Mouse (Mus musculus): ENCODE data around the gene Gsx2.

Gsx2 gene

DNA sequence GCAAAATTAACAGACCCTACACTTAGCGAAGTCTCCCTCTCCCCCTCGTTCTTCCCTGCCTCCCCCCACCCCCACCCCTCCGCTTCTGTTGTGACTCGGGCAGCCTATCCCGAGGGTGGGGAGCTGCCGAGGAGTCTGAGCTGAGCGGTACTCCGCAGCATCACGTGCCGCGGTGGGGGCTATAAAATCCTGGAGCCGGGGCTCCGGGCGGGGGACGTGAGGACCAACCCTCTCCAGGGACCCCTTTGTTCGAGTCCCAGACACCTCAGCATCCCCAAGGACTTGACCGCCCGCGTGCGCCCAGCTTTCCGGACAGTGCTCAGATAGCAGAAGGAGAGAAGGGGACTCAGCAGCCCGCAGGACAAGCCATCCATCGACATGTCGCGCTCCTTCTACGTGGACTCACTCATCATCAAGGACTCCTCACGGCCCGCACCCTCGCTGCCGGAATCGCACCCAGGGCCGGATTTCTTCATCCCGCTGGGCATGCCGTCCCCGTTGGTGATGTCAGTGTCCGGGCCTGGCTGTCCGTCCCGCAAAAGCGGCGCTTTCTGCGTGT, at the start of gene Gsx2:
TSS of gene Gsx2 (plus strand) at position 219 of the 559 bp plus-strand sequence.
- DNase-seq (ENCODE audit: low spot score) = no peak

DNA sequence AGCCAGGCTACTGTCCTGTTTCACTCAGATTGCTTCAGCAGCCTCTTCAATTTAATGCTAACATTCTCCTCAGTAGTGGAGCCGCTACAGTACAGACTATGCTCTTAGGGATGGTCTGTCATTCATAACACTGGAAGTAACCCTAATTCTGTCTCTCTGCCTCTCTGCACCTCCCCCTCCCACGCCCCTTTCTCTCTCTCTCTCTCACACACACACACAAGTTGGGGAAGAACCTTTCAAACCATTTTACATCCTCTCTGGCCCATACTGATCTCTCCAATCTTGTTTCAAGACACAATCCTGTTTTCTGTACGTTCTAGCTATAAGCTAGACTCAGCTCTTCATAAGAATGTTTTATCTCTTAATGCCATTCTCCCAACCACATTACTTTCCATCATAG, 39.9 kb upstream of the Gsx2 start:
- DNase-seq (ENCODE audit: low spot score) = no peak

DNA sequence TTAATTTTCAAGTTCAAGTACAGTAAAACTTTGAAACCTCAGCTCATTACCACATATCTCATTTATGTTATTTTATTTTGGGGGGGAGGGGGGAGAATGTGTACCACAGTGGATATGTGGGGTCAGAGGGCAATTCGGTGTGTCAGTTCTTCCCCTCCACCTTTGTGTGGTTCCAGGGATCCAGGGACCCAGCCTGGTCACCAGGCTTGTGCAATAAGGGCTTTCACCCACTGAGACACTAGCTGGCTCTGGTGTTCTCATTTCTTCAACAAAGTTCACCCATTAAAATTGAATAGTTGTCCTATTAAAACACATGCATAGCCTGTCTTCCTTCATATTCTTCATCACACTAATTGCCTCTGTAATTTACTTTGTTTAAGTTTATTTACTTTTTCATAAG, 36.1 kb upstream of the Gsx2 start:
- no peak for DNase-seq (ENCODE audit: low spot score)

DNA sequence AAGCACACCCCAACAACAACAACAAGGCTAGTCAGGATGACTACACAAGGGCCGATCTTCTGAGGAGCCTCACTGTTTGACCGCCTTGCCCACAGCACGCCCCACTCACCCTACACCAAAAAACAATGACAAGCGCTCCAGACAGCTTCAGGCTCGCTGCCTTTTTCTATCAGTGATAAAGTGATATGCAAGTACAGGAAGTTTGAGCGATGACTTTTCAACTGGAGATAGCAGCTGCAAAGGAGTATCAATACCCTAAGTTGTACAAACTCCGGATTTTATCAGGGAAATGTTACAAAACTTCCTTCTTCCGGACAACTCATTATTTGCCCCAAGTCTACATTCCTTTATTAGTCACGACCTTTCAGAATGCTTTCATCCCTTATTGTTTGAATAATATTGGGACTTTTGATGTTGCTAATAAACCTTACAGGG, 32.4 kb upstream of the Gsx2 start:
- DNase-seq (ENCODE audit: low spot score) = no peak

DNA sequence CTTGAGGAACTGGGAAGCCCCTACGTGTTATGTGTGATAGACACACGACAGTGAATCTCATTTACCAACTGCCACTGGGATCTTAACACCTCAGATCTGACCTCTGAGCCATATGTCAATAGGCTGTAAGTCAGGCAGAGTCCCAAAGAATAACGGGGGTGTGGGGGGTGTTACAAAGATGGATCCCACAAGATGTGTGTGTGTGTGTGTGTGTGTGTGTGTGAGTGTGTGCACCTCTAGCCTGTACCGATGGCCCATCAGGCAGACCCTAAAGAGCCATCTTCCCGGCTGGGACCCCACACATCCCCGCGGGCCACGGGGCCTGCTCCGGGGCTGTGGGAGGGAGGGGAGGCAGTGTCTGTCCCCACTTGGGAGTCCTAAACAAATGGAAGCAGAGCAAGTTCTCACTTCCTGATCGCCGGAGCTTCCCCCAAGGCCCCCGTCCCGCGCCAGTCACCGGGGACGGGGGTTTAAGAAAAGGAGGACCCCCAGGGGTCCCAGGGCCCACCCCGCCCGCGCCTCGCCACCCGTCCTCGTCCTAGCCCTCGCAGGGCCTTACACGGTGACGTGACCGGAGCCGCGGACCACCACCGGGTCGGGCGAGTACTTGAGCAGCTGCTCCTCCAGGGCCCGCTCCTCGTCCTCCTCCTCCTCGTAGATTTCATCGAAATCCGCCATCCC, 31.6 kb upstream of the Gsx2 start:
- peak; percentile 51 for DNase-seq (ENCODE audit: low spot score)

DNA sequence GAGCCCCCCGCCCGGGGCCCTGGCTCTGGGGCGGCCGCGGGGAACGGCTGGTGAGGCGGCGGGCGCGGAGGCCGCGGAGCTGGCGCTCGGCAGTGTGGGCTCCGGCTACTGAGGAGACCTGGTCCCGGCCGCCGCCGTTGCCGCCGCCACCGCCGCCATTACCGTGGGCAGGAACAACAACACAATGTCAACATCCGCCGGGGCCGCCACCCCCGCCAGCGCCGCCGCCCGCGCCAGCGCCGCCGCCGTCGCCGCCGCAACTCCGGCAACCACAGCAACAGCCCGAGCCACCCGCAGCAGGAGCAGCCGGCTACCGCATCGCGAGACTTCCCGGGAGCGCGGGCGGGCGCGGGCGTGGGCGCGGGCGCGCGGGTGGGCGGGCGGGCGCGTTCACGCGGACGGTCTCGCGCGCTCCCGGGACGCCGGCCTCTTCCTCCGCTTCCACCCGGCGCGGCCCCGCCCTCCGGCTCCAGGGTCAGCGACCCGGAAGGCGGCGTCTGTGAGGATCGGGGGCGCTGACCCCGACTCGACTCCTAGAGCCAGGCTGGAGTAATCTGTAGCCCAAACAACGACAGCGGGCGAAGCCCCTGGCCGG, 31.0 kb upstream of the Gsx2 start, which contains the start of gene Chic2:
TSS of gene Chic2 (minus strand) at position 465 of the 595 bp plus-strand sequence.
- peak; percentile 67 for DNase-seq (ENCODE audit: low spot score)

DNA sequence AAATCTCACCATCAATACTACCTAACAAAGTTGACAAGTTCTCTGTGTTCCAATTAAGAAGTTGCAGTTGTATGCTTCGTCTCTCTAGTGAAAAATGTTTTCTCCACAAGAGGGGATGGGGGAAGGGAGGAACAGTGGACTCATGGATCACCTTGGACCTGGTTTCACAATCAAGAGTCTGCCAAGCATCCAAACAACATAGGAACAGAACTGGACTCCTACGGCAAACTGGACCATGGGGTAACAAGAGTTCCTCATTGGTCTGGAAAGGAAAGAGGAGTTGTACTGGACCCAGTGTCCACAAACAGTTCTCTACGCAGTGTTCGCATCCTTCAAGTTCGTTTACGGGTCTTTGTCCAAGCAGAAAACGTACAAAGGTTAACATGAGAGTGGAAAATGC, 30.0 kb upstream of the Gsx2 start:
- no peak for DNase-seq (ENCODE audit: low spot score)

DNA sequence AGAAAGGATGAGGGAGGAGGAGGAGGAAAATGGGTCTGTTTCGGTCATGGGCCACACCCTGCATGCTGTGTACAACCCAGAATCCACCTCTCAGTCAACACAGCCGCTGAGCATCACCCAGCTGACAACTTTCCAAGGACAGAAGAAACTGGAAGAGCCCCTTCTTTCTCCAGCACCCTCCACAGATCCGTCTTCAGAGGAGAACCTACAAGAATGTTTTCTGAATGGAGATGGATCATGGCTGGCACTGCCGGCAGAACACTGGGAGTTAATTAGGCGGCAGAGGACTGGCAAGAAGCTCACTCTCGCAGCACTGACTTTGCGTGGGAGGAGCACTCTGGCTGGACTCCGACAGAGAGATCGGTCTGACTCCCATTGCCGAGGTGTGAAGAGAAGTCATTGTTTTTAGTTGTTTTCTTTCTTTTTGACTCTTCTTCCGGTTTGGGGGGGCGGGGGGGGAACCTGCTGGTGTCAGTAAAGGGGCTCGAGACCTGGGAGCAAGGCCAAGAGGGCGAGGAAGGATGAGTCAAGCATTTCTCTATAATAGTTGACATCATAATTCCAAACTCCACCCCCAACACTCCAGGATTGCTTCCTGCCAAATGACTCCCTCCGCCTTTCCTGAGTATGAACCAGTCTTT, 28.6 kb upstream of the Gsx2 start:
- DNase-seq (ENCODE audit: low spot score) = no peak

DNA sequence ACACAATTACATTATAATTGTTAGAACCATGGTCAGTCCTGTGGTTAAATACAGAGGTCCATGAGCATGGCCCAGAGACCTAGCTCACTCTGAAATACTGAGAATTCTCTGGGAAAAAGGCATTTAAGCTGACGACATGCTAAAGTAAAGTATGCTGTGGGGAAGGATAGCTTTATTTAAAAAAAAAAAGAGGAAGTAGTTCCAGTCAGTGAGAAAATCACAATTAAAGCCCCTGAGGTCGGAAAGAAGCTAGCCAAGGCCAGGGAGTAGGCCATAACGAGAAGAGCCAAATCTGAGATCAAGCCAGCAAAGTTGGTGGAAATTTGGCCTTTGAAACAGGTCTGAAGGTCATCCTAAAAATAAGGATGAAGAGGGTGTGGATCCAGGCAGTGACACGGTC, 24.3 kb upstream of the Gsx2 start:
- no peak for DNase-seq (ENCODE audit: low spot score)

DNA sequence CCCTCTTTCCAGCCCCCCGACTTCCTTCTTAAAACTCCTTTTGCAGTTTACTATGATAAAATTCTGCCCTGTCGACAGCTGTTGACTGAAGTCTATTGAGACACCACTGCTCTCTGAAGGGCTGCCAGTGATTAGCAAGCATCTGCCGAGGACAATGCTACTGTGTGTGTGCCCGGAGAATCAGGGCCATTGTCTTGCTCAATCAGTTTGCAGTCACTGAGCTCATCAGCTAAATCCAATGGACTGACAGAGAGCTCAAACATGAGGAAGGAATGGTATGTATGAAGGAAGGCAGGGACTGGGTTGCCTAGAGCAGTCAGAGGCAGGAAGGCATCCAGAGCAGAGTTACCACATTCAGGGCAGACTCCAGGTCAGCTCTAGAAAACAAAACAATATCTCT, 12.2 kb upstream of the Gsx2 start:
- no peak for DNase-seq (ENCODE audit: low spot score)

DNA sequence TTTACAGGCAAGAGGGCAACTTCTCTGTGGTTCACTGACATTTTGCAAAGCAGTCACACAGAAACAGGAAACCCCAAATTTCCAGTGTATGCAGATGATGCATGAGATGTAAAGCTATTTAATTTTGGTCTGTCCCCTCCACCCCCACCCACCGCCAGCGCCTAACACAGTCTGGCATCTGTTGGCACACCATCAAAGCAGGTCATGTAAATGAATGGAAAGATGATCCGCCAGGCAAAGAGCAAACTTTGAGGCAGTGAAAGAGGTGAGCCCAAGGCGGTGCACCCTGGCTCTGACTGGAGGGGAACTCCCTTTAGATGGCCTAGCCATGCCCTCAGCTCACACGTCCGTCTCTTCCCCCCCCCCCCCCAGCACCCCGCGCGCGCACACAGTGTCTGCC, 8.7 kb upstream of the Gsx2 start:
- no peak for DNase-seq (ENCODE audit: low spot score)

DNA sequence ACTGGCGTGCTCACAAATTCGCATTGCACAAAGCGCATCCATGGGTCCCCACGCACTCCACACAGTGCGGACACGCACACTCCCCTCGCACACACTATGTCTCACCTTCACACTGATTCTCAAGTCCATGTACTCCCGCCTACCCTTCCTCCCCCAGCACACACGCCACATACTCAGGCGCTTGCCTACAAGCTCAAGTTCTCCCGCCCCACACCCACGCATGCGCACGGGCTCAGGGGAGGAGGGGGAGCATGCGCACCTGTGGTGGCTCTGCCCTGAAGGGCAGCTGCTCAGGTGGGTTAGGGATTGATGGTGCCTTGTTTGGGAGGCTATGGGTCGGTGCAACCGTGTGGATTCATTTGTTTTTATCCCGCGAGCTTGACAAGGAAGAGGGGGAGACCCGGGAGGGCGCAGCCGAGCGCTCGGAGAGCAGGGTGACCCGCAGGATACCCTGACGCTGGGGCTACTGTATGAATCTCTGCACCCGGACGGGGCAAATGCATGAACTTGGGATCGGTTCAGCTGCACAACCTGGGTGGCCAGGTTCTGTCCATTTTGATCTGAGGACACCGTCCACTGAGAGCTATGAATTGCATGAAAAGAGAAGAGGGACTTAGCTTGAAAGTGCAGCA, 8.2 kb upstream of the Gsx2 start:
- DNase-seq (ENCODE audit: low spot score) = peak; percentile 37

DNA sequence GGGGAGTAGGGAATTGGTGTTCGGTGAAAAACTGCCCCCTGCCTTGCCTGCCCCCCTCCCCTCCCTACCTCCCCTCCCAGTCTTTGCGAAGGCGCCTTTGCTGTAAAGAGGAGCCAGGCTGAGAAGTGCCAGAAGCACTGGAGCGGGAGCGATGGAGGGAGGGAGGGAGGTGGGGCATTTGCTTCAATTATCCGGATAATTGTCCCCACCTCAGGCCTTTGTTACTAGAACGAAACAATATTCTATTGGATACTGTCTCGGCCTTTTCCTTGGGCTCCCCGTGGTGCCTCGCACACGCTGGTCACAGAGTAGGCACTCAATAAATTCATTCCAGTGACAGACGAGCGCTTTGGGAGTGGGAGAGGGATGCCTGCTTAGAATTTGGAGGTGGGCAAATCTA, 5.3 kb upstream of the Gsx2 start:
- no peak for DNase-seq (ENCODE audit: low spot score)

DNA sequence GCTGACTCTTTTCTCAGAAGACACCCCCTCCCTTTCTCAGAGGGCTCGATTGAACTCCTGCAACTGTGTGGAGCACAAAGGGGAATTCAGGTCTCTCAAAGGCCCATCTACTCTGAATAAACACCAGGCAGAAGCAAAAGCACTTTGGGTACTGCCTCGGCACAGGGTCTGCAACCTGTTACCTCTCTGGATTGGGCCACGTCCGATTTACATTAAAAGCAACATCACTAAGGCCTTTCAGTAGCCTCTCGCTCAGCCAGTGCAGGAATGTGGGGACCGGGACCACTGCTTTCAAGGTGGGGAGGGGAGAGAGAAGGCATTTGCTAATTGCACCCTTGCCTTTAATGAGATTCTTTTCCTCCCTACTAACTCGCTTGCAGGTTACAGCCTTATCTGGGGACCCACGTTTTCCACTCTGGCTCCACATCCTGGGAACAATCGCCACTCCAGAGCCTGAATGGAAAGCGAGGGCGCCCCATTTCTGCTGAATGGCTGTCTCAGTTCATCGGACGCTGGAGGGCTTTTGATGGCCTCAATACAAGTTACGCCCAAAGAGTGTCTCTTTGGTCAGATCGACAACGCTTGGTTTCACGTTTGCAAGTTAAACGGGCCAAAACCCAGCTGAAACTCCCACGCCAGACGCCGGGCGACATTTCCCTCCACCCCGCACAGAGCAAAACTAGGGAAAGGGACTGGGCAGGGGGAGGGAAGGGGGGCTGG, 4.6 kb upstream of the Gsx2 start:
- DNase-seq (ENCODE audit: low spot score) = no peak

DNA sequence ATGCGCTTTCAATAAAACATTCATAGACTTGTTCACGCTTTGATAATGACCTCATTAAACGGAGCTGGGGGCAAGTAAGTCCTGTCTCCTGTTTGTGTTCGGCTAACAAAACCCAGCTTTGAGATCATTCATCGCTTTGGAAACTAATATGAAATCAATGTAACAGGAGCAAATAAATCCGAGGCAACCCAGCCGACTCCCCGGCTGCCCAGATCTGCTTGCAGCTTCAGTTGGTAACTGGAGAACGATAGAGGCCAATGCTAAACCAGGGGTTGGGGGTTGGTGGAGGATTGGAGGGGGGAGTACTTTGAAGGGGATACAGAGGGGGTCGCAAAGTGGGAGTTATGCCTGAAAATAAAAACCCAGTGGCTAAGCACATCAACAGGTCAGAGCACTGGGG, 3.5 kb upstream of the Gsx2 start:
- no peak for DNase-seq (ENCODE audit: low spot score)

DNA sequence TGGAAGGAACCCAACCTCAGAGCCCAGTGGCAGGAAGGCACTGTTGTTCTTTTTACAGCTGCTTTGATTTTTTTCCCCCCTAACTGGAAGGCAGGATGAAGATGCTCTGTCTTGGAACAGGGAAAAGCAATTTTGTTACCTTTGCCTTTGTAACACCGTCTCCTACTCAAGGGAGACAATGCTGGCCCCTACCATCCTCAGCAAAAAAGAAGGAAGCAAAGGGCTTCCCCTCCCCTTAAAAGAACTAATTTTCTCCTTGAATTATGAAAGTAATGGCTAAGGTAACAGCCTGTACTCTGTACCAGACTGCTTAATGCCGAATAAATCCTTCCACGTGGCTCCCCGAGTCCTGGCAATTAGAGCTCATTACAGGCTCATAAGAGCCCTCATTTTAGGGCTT, 2.9 kb upstream of the Gsx2 start:
- DNase-seq (ENCODE audit: low spot score) = no peak

DNA sequence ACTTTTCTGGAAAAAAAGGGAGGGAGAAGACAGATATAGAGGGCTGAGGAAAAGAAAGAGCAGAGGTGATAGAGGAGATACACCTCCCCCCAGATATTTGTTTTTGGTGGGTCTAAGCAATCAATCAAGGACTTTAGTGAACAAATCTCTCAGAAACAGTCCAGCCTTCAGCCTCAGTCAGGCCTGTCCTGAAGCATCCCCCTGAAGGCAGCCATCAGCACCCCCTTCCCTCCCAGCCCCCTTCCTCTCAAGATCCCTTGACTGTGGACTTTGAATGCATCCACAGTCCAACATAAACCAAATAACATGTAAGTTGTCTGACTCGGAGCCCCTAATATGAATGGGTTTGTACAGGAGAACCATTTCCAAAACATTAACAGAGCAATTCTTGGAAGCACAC, 2.2 kb upstream of the Gsx2 start:
- DNase-seq (ENCODE audit: low spot score) = no peak

DNA sequence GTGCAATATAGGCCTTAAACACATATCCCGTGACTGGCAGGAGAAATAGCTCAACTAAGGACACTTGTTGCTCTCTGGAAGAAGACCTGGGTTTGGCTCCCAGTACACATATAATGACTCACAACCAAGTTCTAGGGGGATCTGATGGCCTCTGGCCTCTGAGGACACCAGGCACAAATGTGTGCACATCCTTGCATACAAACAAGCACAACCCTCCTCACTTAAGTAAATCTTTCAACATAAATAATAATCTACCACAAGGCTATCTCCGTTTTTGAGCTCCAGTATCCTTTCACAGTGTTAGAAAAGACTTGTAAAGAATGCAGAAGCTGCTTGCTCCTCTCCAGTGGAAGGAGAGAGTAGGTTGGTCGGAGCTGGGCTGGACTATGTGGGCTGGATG, 1.7 kb upstream of the Gsx2 start:
- no peak for DNase-seq (ENCODE audit: low spot score)

DNA sequence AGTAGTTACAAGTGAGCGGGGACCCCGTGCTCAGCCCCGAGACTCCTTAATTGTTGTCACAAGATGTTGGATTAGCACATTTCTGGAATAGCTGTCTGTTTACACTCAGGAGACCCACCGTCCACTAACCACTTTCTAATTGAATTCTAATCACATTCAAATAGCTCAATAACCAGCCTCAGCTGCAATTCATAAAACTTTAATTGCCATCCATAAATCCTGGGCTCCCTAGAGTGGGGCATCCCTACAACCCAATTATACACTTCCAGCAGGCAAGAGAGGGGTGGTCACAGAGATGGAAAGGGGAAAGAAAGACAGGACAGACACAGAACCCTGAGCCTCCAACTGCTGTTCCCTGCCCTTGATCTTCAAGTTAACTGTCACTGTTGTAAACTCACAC, 1.3 kb upstream of the Gsx2 start:
- no peak for DNase-seq (ENCODE audit: low spot score)

DNA sequence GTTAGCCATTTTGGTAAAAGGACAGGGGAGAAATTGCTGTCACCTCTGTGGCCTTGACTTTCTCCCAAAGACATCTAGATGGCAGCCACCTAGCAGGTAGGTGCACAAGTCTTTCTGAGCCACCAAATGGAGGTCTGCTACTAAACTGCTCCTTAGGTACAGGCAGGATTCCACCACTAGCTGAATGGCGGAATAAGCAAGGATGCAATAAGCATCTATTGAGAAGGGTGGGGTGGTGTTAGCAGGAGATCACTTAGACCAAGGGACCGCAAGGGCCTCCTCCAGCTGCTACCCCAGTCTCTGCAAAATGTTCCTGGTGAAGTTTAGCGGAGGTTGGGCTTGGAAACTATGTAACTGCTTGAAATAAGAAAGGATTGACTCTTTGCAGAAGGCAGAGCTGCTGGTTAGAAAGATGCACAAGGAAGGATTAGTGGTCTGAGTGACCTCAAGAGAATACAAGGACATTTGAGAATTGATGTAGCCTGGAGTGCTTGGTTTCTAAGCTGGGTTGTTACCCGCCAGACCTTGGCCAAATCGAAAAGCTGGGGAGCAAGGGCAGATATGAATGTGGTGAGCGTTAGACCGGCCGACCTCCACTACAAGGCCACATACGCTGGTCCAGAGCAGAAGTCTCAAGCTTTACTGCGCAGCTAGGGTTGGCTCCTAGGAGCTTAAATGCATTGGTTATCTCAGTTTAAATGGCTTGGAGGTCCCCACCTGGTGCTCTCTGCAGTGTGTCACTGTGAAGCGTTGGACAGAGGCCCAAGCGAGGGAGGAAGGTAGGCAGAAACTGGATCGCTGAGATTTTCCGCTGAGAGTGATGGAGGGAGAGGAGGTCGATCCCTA, 641 bp upstream of the Gsx2 start:
- no peak for DNase-seq (ENCODE audit: low spot score)

All from ovary, postnatal 10 days (tissue).